Mouse (Mus musculus): ENCODE measurements around the gene Dock1.

Dock1 gene

DNA sequence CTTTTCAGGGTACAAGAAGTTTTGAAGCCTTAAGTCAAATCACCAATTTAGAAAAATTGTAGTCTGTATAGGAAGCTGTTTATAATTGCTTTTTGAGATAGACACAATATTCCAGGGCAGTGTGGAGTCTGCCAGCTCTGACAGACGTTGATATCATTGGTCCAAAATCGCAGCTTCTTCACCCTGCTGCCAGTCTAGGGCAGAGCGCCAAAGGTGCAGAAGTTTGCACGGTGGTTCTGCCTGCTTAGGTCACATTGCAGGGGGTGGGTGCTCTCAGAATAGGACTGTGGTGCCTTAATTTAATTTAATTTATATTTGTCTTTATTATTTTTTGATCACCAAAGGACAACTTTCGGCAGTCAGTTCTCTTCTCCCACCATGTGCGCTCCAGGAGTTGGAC, 288.6 kb downstream of the Dock1 start:
- no peak for ATAC-seq (ENCODE audit: low TSS enrichment)

DNA sequence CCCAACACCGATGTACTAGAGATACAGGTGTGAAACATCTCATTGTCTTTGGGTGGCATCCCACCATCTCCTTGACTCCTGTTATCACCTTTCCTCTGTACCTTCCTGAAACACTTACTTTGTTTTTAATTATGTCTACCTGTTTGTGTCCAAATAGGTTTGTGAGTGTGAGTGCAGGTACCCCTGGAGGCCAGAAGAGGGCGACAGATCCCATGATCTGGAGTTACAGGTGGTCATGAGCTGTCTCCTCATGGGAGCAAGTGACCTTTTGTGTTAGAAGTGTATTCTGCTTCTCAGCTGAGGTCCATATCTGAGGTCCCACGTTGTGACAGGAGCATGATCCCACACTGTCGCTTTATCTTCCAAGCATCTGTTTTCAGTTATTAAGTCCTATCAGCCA, 290.4 kb downstream of the Dock1 start:
- no peak for ATAC-seq (ENCODE audit: low TSS enrichment)

DNA sequence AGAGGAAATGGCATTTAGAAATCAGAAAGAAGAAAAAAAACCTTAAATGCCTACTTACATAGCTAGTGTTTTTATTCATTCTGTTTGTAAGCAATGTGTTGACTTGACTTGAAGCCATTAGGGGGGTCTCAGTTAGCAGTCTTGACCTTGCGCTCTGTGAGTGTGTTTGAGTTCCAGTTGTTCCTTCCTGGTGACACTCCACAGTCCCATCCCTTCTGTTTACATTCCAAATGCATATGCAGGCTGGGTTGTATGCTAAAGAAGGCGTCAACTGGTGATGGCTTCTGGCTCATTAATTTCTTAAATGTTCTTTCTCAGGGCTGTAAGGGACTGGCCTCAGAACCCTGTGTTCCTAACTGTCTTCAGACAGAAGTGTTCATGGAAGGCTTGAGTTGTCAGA, 291.2 kb downstream of the Dock1 start:
- ATAC-seq (ENCODE audit: low TSS enrichment): no peak

DNA sequence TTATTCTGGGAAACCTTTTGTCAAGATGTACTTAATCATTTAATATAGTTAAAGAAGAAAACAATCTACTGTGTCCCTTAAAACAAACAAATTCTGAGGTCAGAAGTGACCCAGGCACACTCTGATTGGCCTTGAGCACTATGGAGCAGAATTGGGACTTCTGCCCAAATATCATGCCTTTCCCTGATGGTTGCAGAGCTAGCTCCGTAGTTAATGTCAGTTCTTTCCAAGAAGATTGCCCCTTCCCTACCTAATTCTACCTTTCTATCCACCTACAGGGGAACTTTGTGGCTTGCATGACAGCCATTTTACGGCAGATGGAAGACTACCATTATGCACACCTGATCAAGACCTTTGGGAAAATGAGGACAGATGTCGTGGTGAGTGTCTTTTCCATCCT, 319.8 kb downstream of the Dock1 start:
- ATAC-seq (ENCODE audit: low TSS enrichment): no peak

DNA sequence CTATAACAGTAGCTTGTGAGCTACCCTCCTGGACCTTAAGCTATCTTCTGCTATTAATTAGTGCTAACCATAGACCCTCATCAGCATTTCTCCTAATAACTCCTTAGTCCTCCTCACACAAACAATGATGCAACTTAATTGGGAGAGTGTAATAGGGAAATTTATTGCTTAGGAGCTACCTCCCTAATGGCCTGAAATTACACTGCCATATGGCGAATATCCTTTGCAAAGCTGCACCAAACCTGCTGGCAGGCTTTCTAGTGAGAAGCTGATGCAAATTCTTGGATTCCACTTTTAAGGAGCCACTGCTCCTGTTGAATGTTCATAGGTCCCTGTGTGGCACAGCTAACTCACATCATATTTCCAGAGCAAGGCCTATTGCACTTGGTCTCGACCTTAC, 320.5 kb downstream of the Dock1 start:
- no peak for ATAC-seq (ENCODE audit: low TSS enrichment)

DNA sequence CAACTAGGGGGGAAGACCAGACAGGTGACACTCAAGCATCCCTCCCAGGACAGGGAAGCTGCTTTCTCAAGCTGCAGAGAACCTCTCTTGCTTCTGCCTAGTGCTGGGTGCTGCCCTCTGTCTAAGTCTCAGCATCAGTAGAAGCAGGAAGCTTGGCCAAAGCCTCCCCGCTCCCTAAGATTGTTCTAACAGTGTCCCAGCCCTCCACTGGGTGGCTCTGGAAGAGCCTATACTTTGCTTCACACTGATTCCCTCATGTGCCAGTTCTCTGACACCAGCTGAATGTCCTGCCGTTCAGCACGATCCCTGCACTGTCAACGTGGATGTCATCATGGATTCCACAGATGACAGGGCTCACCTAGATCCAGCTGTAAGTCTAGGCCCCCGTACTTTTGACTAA, 324.5 kb downstream of the Dock1 start:
- ATAC-seq (ENCODE audit: low TSS enrichment): no peak

DNA sequence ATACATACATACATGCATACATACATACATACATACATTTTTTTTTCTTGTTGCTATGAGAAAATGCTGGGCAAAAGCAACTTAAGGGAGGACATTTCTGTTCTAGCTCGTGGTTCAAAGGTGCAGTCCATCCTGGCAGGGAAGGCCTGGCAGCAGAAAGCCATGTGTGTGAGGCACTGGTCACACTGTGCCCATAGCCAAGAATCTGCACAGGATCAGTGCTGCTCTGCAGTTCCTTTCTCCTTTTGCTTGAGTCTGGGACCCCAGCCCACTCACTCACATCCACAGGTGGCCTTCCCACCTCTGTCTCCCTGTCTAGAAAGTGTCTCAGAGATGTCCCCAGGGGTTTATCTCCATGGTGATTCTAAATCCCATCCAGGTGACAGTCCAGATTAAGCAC, 331.8 kb downstream of the Dock1 start:
- no peak for ATAC-seq (ENCODE audit: low TSS enrichment)

DNA sequence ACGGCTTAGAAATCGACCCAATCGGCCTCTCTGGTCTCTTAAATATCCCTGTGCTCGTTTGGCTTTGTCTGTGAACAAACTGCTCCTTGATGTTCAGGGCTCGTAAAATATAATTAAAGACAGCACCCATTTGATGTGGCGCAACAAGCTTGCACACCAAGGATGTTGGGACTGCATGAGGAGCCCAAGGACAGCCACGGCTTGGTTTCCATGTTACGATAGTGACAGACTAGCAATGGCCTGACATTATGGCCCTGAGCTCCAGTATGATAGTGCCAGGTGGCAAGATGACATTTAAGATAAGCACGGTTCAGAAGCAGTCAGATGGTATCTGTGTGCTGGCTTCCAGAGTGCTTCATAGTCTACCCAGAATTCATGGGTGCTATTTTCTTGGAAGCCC, 332.4 kb downstream of the Dock1 start:
- no peak for ATAC-seq (ENCODE audit: low TSS enrichment)

DNA sequence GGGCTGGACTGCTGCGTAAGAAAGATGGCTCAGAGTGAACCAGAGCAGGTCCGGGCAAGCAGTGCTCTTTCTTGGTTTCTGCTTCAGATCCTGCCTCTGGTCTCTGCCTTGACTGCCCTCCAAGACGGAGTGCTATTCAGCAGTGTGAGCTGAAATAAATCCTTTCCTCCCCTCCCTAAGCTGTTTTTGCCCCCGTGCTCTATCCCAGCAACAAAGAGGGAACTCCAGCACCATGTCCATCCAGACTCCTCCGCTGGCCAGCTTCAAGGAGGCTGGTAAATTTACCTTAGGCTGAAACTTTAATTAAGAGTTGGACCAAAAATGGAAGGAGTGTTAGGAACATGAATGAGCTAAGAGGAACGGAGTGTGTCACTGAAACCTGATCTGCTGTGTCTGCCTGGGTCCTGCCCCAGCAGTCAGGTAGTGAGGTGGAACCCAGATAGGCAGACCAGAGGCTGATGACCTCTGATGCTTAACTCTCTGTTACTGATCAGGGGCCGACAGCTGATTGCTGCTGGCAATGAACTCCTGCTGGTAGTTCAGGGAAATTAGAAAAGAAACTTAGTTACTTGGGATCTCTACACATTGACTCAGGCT, 335.6 kb downstream of the Dock1 start:
- ATAC-seq (ENCODE audit: low TSS enrichment): no peak

DNA sequence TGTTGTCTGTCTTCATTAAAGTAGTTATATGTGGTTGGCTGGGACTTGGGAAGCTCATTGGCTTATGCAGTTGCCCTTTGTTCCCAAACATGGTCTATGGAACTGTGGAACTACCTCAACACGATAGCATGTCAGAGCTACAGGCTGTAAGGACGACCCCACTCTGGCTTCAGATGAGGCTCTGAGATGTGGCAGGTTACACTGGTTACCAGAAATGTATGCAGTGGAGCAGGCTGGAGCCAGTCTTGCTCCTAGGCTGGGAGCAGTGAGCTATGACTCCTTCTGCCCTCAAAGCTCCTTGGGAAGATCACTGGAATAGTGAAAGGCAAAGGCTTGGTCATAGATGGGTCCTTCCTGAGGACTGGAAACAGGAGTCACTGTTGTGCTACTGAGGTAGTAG, 337.6 kb downstream of the Dock1 start:
- no peak for ATAC-seq (ENCODE audit: low TSS enrichment)

DNA sequence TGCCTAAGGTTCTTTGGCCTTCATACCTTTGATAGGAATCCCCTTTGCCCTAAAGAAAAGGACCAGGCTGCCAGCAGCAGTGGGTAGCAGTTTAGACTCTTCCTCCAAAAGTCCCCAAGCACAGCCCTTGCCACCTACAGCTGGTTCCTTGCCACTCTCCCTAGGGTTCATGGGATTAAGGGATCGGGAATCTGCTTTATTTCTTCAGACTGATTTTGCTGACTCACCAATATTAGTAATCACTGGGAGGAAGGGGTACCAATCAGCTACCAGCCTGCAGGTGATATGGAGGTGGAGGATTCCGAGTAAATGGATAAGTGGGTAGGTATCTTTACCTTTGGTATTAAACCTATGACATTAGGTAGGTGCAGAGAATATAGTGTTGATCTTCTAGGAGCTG, 340.5 kb downstream of the Dock1 start:
- ATAC-seq (ENCODE audit: low TSS enrichment): no peak

DNA sequence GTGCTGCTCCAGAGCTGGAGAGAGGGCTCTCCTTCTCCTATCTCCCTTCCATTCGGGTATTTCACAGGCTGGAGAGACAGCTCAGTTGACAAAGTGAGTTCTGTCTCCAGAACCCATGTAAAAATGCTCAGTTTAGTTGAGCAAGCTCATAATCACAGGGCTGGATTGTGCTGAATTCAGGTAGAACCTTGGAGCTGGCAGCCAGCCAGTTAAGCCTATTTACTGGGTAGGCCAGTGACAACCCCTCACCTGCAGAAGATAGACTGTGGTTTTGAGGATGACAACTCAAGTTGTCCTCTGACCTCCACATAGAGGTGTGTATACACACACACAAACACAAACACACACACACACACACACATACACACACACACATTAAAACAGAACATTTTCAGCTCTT, 347.1 kb downstream of the Dock1 start:
- no peak for ATAC-seq (ENCODE audit: low TSS enrichment)

DNA sequence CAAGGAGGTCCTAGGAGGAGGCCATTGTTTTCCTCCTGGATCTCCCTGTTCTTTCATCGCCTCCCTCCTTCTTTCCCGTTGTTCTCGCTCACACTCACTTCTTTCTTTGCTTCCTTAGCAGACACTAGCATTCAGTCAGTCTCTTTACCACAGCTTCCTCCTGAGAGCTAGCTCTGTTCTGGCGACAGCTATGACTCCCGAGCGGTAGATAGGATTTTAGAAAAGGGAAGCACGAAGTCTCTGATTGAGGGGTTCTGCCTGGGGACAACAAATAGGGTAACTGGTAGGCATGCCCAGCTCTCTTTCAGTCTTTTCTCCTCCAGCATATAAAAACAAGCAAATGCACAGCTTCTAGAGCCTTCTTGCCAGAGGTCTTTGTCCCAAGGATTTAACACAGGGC, 350.3 kb downstream of the Dock1 start:
- no peak for ATAC-seq (ENCODE audit: low TSS enrichment)

DNA sequence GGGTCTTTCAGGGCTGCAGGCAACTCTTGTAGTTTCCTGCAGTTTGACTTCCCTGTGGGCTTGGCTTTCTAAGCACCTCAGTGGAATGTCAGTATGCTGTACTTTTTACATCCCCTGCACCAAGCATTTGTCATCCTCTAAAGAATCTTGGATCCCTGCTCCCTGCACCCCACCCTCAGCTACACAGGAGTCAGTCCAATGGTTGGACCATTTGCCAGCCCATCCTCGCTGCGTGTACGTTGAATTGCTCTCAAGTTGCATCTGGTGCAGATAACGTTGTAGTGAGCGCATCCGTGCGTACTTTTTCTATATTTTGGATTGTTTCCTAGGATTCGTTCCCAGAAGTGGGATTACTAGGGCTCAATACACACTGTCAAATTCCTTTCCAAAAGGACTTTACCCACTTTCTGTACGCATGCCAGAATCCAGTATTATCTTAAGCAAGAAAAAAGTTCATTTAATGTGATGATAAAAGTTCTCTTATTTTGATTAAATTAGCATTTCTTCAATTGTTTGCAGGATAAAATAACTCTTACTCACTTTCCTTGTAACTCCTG, 351.2 kb downstream of the Dock1 start:
- ATAC-seq (ENCODE audit: low TSS enrichment): no peak

DNA sequence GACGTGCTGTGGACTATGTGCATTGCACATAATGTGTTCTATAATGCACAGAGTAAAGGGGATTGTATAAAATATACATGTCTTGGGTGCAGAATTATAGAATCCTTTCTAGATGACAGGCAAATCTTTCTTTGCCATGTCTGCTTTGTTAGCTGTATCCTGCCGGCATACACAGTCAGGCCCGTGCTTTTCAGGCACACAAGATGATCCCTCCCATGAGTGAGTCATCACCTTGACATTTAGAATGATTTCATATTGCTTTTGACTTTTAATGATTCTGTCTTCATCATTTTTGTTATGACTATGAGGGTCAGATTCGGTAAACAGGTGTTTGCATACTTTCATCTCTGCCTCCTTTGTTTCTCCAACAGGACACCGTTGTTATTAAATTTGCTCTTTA, 354.1 kb downstream of the Dock1 start:
- no peak for ATAC-seq (ENCODE audit: low TSS enrichment)

DNA sequence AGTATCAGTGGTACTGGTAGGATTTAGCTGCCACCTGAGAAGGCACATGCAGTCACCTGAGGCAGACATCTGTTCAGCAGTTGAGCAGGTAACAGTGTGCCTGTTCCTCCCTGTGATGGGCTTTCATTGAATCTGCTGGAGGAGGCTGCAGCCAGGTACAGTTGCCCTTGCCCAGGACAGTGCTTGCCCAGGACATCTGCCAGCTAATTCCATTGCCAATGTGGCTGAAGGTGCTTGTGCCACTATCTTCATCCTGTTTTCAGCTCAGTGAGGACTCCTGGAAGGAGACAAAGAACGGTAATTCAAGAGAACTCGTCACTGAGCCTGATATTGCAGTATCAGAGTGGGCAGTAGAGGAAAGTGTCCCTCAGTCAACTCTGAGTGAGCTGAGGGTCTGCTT, 358.3 kb downstream of the Dock1 start:
- no peak for ATAC-seq (ENCODE audit: low TSS enrichment)

DNA sequence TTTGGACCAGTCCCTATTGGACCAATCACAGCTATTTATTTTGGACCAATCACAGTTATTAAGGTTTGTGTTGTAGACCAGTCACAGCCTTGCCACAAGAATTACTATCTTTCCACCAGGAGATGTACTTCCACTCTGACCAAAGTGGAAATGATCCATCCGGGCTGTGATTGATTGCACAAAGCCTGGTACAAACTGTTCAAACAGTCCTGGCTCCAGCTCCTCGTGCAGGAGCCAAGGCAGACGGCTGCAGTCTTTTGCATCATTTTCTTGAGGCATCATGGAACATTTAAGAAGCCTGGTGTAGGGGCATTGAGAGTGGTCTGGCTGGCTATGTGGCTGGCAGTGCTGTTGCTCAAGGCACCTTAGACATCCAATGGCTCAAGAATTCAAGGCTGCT, 358.7 kb downstream of the Dock1 start:
- no peak for ATAC-seq (ENCODE audit: low TSS enrichment)

DNA sequence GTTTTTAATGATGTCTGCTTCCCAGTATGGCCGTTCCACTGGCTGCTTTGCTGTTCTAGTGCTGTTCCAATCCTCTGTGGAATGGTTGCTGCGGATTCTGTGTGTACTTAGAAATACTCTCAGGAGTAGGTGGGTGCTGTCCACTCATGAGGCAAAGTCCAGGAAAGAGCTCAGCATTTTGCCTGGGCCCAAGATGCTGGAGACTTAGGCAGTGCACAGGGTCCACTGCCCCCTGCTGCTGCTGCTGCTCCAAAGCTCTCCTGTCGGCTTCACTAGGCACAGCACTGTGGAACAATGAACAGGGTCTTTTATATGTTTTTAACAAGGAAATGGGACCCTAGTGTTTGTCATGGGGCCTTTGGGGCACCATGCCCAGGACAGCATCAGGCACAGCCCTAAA, 361.0 kb downstream of the Dock1 start:
- ATAC-seq (ENCODE audit: low TSS enrichment): no peak

DNA sequence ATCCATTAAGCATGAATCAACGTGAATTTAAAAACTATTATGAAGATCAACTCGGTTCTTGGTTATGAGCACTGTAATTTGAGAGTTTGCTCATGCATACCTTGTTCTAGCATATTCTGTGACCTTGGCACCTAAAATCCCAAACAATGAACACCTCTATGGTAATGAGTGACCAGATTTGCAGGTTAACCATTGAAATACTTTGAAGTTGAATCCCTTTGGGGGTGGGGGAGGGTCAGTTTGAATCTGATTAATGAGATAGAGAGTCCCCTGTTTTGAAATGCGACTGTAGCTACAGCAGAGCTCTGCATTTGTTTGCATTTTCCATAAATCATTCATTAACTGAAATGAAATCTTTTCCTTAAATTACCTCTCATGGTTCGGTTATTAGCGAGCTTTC, 364.4 kb downstream of the Dock1 start:
- ATAC-seq (ENCODE audit: low TSS enrichment): no peak

DNA sequence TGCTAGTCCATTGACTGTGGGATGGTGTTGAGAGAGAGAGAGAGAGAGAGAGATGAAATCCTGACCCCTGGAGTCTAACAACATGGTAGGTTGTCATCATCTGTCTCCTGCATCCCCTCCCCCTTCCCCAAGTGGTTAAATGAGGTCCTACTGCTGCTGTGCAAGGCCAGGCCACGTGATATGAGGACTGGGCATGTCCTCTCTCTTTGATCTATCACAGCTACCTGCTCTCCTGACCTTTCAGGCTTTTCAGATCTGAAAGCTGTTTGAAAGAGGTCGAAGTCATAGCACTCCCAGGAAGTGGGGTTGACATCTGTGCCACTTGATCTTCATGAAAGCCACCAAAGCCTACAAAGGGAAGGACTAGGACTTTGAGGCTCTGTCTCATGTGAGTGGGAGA, 365.2 kb downstream of the Dock1 start:
- no peak for ATAC-seq (ENCODE audit: low TSS enrichment)

DNA sequence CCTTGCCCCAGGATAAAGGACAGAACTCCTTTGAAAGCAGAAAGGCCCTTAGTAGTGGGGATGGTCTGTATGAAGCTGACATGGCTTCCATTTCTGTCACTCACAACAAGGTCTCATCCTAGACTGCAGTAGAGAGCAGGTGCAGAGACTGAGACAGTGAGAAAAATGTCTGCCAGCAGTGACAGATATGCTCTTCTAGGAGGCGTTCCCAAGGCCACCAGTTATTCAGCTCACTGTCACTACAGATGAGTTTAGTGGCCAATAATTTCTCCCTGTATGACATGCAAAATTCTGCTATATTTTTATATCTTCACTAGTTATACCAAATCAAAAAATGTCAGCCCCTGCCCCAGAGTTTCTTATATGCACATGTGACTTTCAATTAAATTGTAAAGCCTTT, 368.5 kb downstream of the Dock1 start:
- ATAC-seq (ENCODE audit: low TSS enrichment): no peak

DNA sequence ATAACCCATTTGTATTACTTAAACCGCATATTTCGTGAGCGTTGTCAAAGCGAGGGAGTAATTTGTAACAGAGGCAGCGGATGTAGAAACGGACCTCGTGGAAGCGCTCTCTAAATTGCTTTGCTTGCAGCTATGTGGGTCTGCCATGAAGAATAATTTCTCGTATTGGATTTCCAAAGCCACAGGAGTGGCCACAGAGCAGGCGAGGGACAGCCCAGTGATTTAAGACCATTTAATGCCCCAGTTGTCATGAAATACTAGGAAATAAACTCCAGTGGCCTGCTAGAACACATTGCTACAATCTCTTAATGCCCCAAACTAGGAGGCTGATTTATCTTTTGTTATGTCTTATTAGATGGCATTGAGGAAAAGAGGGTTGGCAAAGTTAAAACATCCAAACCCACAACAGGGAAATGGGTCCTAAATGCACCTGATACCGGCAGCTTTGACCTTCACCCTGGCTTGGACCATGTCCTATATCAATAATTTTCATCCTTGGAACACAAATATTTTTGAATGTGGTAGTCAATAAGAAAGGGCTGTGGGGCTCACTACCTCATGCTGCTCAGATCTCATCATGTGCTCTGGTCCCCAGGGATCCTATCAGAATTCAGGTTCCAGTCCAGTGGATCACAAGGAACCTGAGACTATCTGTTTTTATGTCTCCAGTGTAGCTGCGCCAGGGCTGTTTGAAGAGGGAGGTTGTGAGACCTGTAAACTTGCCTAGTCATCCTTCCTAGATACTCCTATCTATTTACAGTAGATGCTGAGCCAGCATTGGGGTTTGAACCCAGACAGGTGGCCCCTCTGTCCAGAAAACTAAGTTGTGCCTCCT, 373.7 kb downstream of the Dock1 start:
- ATAC-seq (ENCODE audit: low TSS enrichment): no peak

DNA sequence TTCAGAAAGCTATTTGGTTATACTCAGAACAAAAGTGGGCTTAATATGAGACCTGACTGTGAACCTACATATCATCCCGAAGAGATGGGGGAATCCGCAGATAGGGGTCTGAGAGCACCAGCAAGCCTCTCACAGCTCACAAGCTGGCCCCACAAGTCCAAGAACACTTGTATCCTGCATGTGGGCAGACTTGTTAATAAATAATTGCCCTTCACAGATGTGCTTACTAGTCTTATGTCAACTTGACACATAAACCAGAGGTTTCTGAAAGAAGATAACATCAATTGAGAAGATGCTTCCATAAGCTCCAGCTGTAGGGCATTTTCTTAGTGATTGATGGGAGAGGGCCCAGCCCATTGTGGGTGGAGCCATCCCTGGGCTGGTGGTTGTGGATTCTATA, 379.0 kb downstream of the Dock1 start:
- no peak for ATAC-seq (ENCODE audit: low TSS enrichment)

Measured in frontal cortex, adult (tissue).